Mouse (Mus musculus): ENCODE results near the gene Aldoart2. TPM values are rescaled to one million over a fixed set of nuclear protein-coding genes. Genes with fewer than 3 reads are reported as not detected.
"Not testable (repeated sequence)": the region's sequence is repeated elsewhere in the genome, so short reads cannot be mapped to it uniquely, and the experiment has no call there.

The Aldoart2 gene
- total and polyA plus RNA-seq, 2 experiments from 2014 or later, result 0.10 to 0.16 TPM

GRCm38 (mm10) chr12:55539157-55539556 lies 25.9 kb upstream of the Aldoart2 start:
- TF ChIP-seq CTCF (IDR thresholded peaks at IDR 0.05; ENCODE audit: low read depth), result no peak
- Histone ChIP-seq H3K4me2 (ENCODE audit: low read depth, low read length) (no peak overlapping the region), H3K4me3 (ENCODE audit: low read length) (no peak overlapping the region), H3K36me3 (ENCODE audit: insufficient read depth, low read length) (no peaks in the 10 kb centered on the region), H3K9ac (replicated peaks; ENCODE audit: low read length) (no peak overlapping the region), H3K27me3 (ENCODE audit: insufficient read depth, low read length) (no peaks in the 10 kb centered on the region), H3K27ac (no peak overlapping the region), H3K9me3 (ENCODE audit: low read length) (no peaks in the 10 kb centered on the region), H3K4me1 (ENCODE audit: insufficient read depth, low read length) (0 out of 2 replicates have a peak, but pooled peaks cover 4% of the 10 kb centered on the region)
- DNase-seq (ENCODE audit: low spot score), result no peak
- 53% methylated on average over 8 of the region's 8 CpGs for WGBS
- ATAC-seq, result no peak

- H3K4me1 ChIP-seq (ENCODE audit: insufficient read depth, low read length), result not testable (repeated sequence)
Observed at GRCm38 (mm10) chr12:55554901-55555300, 10.1 kb upstream of the Aldoart2 start.

GRCm38 (mm10) chr12:55557866-55558265 lies 7.2 kb upstream of the Aldoart2 start:
- Histone ChIP-seq H3K4me1 (ENCODE audit: insufficient read depth, low read length) (no peaks in the 10 kb centered on the region), H3K9me3 (ENCODE audit: low read length) (no peaks in the 10 kb centered on the region), H3K4me2 (ENCODE audit: low read depth, low read length) (no peak overlapping the region), H3K36me3 (ENCODE audit: insufficient read depth, low read length) (no peaks in the 10 kb centered on the region), H3K4me3 (ENCODE audit: low read length) (no peak overlapping the region), H3K27me3 (ENCODE audit: insufficient read depth, low read length) (no peaks in the 10 kb centered on the region), H3K27ac (no peak overlapping the region), H3K9ac (replicated peaks; ENCODE audit: low read length) (no peak overlapping the region)
- WGBS, result 59% methylated on average over 6 of the region's 6 CpGs
- ATAC-seq (no peak), DNase-seq (ENCODE audit: low spot score) (no peak)
- TF ChIP-seq CTCF (IDR thresholded peaks at IDR 0.05; ENCODE audit: low read depth), result no peak

More at GRCm38 (mm10) chr12:55554901-55555300, 10.1 kb upstream of the Aldoart2 start:
- not testable (repeated sequence) for H3K36me3 ChIP-seq (ENCODE audit: insufficient read depth, low read length); H3K4me2 ChIP-seq (ENCODE audit: low read depth, low read length); ATAC-seq; H3K27me3 ChIP-seq (ENCODE audit: insufficient read depth, low read length); H3K9me3 ChIP-seq (ENCODE audit: low read length); H3K9ac ChIP-seq (replicated peaks; ENCODE audit: low read length); H3K27ac ChIP-seq; H3K4me3 ChIP-seq (ENCODE audit: low read length); DNase-seq (ENCODE audit: low spot score)
- WGBS, result 79% methylated on average over 6 of the region's 6 CpGs

- ATAC-seq, result peak; percentile 10; the same call in 1 of the 2 replicates
- H3K9me3 ChIP-seq (ENCODE audit: low read length), result no peaks in the 10 kb centered on the region
- H3K36me3 ChIP-seq (ENCODE audit: insufficient read depth, low read length), result no peaks in the 10 kb centered on the region
- no peaks in the 10 kb centered on the region for H3K27me3 ChIP-seq (ENCODE audit: insufficient read depth, low read length)
- H3K4me2 ChIP-seq (ENCODE audit: low read depth, low read length), result no peak overlapping the region
- H3K4me3 ChIP-seq (ENCODE audit: low read length), result no peak overlapping the region
- no peaks in the 10 kb centered on the region for H3K4me1 ChIP-seq (ENCODE audit: insufficient read depth, low read length)
- WGBS, result 90% methylated on average over 12 of the region's 12 CpGs
- no peak overlapping the region for H3K9ac ChIP-seq (replicated peaks; ENCODE audit: low read length)
- H3K27ac ChIP-seq, result no peak overlapping the region
- TF ChIP-seq CTCF (IDR thresholded peaks at IDR 0.05; ENCODE audit: low read depth), result no peak
- DNase-seq (ENCODE audit: low spot score), result no peak
Observed at GRCm38 (mm10) chr12:55559184-55559855, 5.7 kb upstream of the Aldoart2 start.

- H3K9me3 ChIP-seq (ENCODE audit: low read length), result no peaks in the 10 kb centered on the region
- H3K36me3 ChIP-seq (ENCODE audit: insufficient read depth, low read length), result no peaks in the 10 kb centered on the region
- ATAC-seq (no peak), DNase-seq (ENCODE audit: low spot score) (no peak)
- H3K27me3 ChIP-seq (ENCODE audit: insufficient read depth, low read length), result no peaks in the 10 kb centered on the region
- peak overlapping the region; percentile 59 for H3K4me2 ChIP-seq (ENCODE audit: low read depth, low read length)
- no peak overlapping the region; the same call in 1 of the 2 replicates for H3K9ac ChIP-seq (replicated peaks; ENCODE audit: low read length)
- no peaks in the 10 kb centered on the region for H3K4me1 ChIP-seq (ENCODE audit: insufficient read depth, low read length)
- H3K4me3 ChIP-seq (ENCODE audit: low read length), result peak overlapping the region; percentile 31
- WGBS, result 13% methylated on average over 19 of the region's 19 CpGs
- no peak for TF ChIP-seq CTCF (IDR thresholded peaks at IDR 0.05; ENCODE audit: low read depth)
- H3K27ac ChIP-seq, result no peak overlapping the region
Observed at GRCm38 (mm10) chr12:55560025-55560690, 4.9 kb upstream of the Aldoart2 start.

GRCm38 (mm10) chr12:55563742-55564141 lies 1.3 kb upstream of the Aldoart2 start:
- H3K4me2 ChIP-seq (ENCODE audit: low read depth, low read length), result no peak overlapping the region
- no peak overlapping the region for H3K27ac ChIP-seq
- no peak for TF ChIP-seq CTCF (IDR thresholded peaks at IDR 0.05; ENCODE audit: low read depth)
- H3K9ac ChIP-seq (replicated peaks; ENCODE audit: low read length), result no peak overlapping the region
- H3K36me3 ChIP-seq (ENCODE audit: insufficient read depth, low read length), result no peaks in the 10 kb centered on the region
- ATAC-seq, result no peak
- 87% methylated on average over 3 of the region's 3 CpGs for WGBS
- H3K4me3 ChIP-seq (ENCODE audit: low read length), result no peak overlapping the region
- DNase-seq (ENCODE audit: low spot score), result no peak
- H3K9me3 ChIP-seq (ENCODE audit: low read length), result no peaks in the 10 kb centered on the region
- H3K4me1 ChIP-seq (ENCODE audit: insufficient read depth, low read length), result no peaks in the 10 kb centered on the region
- no peaks in the 10 kb centered on the region for H3K27me3 ChIP-seq (ENCODE audit: insufficient read depth, low read length)

Data from hindbrain, postnatal 0 days (tissue).